Mouse (Mus musculus): ENCODE results near the gene Zfp704. TPM values are rescaled to one million over a fixed set of nuclear protein-coding genes. Genes with fewer than 3 reads are reported as not detected.
"Not testable (repeated sequence)": the region's sequence is repeated elsewhere in the genome, so short reads cannot be mapped to it uniquely, and the experiment has no call there.

Gene Zfp704
- polyA plus RNA-seq, 1 experiment from 2014 or later: 6.0 TPM

GRCm38 (mm10) chr3:9569706-9570105 lies 40.2 kb downstream of the Zfp704 start:
- H3K9me3 ChIP-seq; H3K9ac ChIP-seq; H3K27me3 ChIP-seq (replicated peaks); H3K4me3 ChIP-seq (replicated peaks); H3K36me3 ChIP-seq; ATAC-seq; H3K4me2 ChIP-seq (replicated peaks); H3K27ac ChIP-seq: not testable (repeated sequence)
- peaks cover 10% of the 10 kb centered on the region for H3K4me1 ChIP-seq (replicated peaks)
- 88% methylated on average over 4 of the region's 4 CpGs for WGBS

GRCm38 (mm10) chr3:9568565-9569228 lies 41.2 kb downstream of the Zfp704 start:
- ATAC-seq: no peak
- no peak overlapping the region for H3K4me3 ChIP-seq (replicated peaks)
- WGBS: 63% methylated on average over 10 of the region's 10 CpGs

GRCm38 (mm10) chr3:9567948-9568347 lies 41.9 kb downstream of the Zfp704 start:
- H3K27me3 ChIP-seq (replicated peaks): no peaks in the 10 kb centered on the region
- no peak overlapping the region for H3K27ac ChIP-seq
- no peak overlapping the region for H3K4me2 ChIP-seq (replicated peaks)
- no peaks in the 10 kb centered on the region for H3K9me3 ChIP-seq
- H3K4me3 ChIP-seq (replicated peaks): no peak overlapping the region
- WGBS: 79% methylated on average over 8 of the region's 8 CpGs
- no peaks in the 10 kb centered on the region for H3K4me1 ChIP-seq (replicated peaks)
- no peaks in the 10 kb centered on the region for H3K36me3 ChIP-seq
- no peak for ATAC-seq
- H3K9ac ChIP-seq: no peak overlapping the region

More at GRCm38 (mm10) chr3:9568565-9569228, 41.2 kb downstream of the Zfp704 start:
- H3K9me3 ChIP-seq: no peaks in the 10 kb centered on the region
- no peaks in the 10 kb centered on the region for H3K27me3 ChIP-seq (replicated peaks)
- H3K4me1 ChIP-seq (replicated peaks): 0 out of 2 replicates have a peak, but pooled peaks cover 2% of the 10 kb centered on the region
- H3K9ac ChIP-seq: no peak overlapping the region
- no peak overlapping the region for H3K4me2 ChIP-seq (replicated peaks)
- H3K27ac ChIP-seq: no peak overlapping the region
- no peaks in the 10 kb centered on the region for H3K36me3 ChIP-seq

GRCm38 (mm10) chr3:9566831-9567230 lies 43.1 kb downstream of the Zfp704 start:
- no peaks in the 10 kb centered on the region for H3K36me3 ChIP-seq
- no peak overlapping the region for H3K4me3 ChIP-seq (replicated peaks)
- no peak overlapping the region for H3K27ac ChIP-seq
- H3K9ac ChIP-seq: no peak overlapping the region
- no peak overlapping the region for H3K4me2 ChIP-seq (replicated peaks)
- no peaks in the 10 kb centered on the region for H3K9me3 ChIP-seq
- 93% methylated on average over 3 of the region's 3 CpGs for WGBS
- no peaks in the 10 kb centered on the region for H3K4me1 ChIP-seq (replicated peaks)
- no peak for ATAC-seq
- H3K27me3 ChIP-seq (replicated peaks): no peaks in the 10 kb centered on the region

- ATAC-seq: no peak
- Histone ChIP-seq H3K36me3 (no peaks in the 10 kb centered on the region), H3K4me3 (replicated peaks) (no peak overlapping the region), H3K9ac (no peak overlapping the region), H3K4me2 (replicated peaks) (no peak overlapping the region), H3K27ac (no peak overlapping the region), H3K4me1 (replicated peaks) (no peaks in the 10 kb centered on the region), H3K27me3 (replicated peaks) (no peaks in the 10 kb centered on the region), H3K9me3 (no peaks in the 10 kb centered on the region)
- 81% methylated on average over 7 of the region's 7 CpGs for WGBS
Observed at GRCm38 (mm10) chr3:9563562-9563961, 46.3 kb downstream of the Zfp704 start.

- 80% methylated on average over 11 of the region's 11 CpGs for WGBS
- no peak overlapping the region for H3K4me2 ChIP-seq (replicated peaks)
- ATAC-seq: no peak
- no peaks in the 10 kb centered on the region for H3K27me3 ChIP-seq (replicated peaks)
- no peaks in the 10 kb centered on the region for H3K9me3 ChIP-seq
- H3K9ac ChIP-seq: no peak overlapping the region
- H3K4me3 ChIP-seq (replicated peaks): no peak overlapping the region
- H3K36me3 ChIP-seq: no peaks in the 10 kb centered on the region
- H3K4me1 ChIP-seq (replicated peaks): no peaks in the 10 kb centered on the region
- no peak overlapping the region for H3K27ac ChIP-seq
Observed at GRCm38 (mm10) chr3:9562649-9563328, 47.1 kb downstream of the Zfp704 start.

- Histone ChIP-seq H3K9ac (no peak overlapping the region), H3K36me3 (no peaks in the 10 kb centered on the region), H3K9me3 (no peaks in the 10 kb centered on the region), H3K27me3 (replicated peaks) (no peaks in the 10 kb centered on the region), H3K27ac (no peak overlapping the region), H3K4me2 (replicated peaks) (no peak overlapping the region), H3K4me3 (replicated peaks) (no peak overlapping the region), H3K4me1 (replicated peaks) (no peaks in the 10 kb centered on the region)
- WGBS: 67% methylated on average over 6 of the region's 6 CpGs
- ATAC-seq: no peak
Observed at GRCm38 (mm10) chr3:9557778-9558560, 51.9 kb downstream of the Zfp704 start.

- WGBS: 37% methylated on average over 5 of the region's 5 CpGs
Observed at GRCm38 (mm10) chr3:9556137-9556536, 53.7 kb downstream of the Zfp704 start.

GRCm38 (mm10) chr3:9554916-9555315 lies 55.0 kb downstream of the Zfp704 start:
- ATAC-seq: no peak
- no peak overlapping the region for H3K27ac ChIP-seq
- no peaks in the 10 kb centered on the region for H3K36me3 ChIP-seq
- no peaks in the 10 kb centered on the region for H3K27me3 ChIP-seq (replicated peaks)
- no peak overlapping the region for H3K4me3 ChIP-seq (replicated peaks)
- no peaks in the 10 kb centered on the region for H3K9me3 ChIP-seq
- no peak overlapping the region for H3K4me2 ChIP-seq (replicated peaks)
- WGBS: 92% methylated on average over 6 of the region's 6 CpGs
- H3K4me1 ChIP-seq (replicated peaks): peaks cover 7% of the 10 kb centered on the region
- H3K9ac ChIP-seq: no peak overlapping the region

More at GRCm38 (mm10) chr3:9556137-9556536, 53.7 kb downstream of the Zfp704 start:
- Histone ChIP-seq H3K4me2 (replicated peaks) (no peak overlapping the region), H3K9me3 (no peaks in the 10 kb centered on the region), H3K9ac (no peak overlapping the region), H3K36me3 (no peaks in the 10 kb centered on the region), H3K4me1 (replicated peaks) (peaks cover 7% of the 10 kb centered on the region), H3K27ac (no peak overlapping the region), H3K4me3 (replicated peaks) (no peak overlapping the region), H3K27me3 (replicated peaks) (no peaks in the 10 kb centered on the region)
- no peak for ATAC-seq

GRCm38 (mm10) chr3:9552332-9552731 lies 57.6 kb downstream of the Zfp704 start:
- Histone ChIP-seq H3K4me2 (replicated peaks) (no peak overlapping the region), H3K9me3 (no peaks in the 10 kb centered on the region), H3K4me1 (replicated peaks) (peaks cover 8% of the 10 kb centered on the region), H3K4me3 (replicated peaks) (no peak overlapping the region), H3K27ac (no peak overlapping the region), H3K36me3 (no peaks in the 10 kb centered on the region), H3K9ac (no peak overlapping the region), H3K27me3 (replicated peaks) (no peaks in the 10 kb centered on the region)
- ATAC-seq: peak; percentile 52
- WGBS: 38% methylated on average over 8 of the region's 8 CpGs

- no peaks in the 10 kb centered on the region for H3K36me3 ChIP-seq
- no peaks in the 10 kb centered on the region for H3K27me3 ChIP-seq (replicated peaks)
- no peaks in the 10 kb centered on the region for H3K9me3 ChIP-seq
- H3K27ac ChIP-seq: no peak overlapping the region
- no peak overlapping the region for H3K4me3 ChIP-seq (replicated peaks)
- no peak overlapping the region for H3K4me2 ChIP-seq (replicated peaks)
- H3K9ac ChIP-seq: no peak overlapping the region
- ATAC-seq: no peak
- WGBS: 61% methylated on average over 1 of the region's 1 CpGs
- H3K4me1 ChIP-seq (replicated peaks): peaks cover 17% of the 10 kb centered on the region
Observed at GRCm38 (mm10) chr3:9550930-9551329, 59.0 kb downstream of the Zfp704 start.

GRCm38 (mm10) chr3:9549815-9550214 lies 60.1 kb downstream of the Zfp704 start:
- H3K9me3 ChIP-seq: no peaks in the 10 kb centered on the region

More at GRCm38 (mm10) chr3:9549815-9550214, 60.1 kb downstream of the Zfp704 start:
- no peak overlapping the region for H3K27ac ChIP-seq
- no peaks in the 10 kb centered on the region for H3K36me3 ChIP-seq
- H3K9ac ChIP-seq: no peak overlapping the region
- no peaks in the 10 kb centered on the region for H3K27me3 ChIP-seq (replicated peaks)
- 65% methylated on average over 5 of the region's 5 CpGs for WGBS
- H3K4me1 ChIP-seq (replicated peaks): peaks cover 17% of the 10 kb centered on the region
- no peak overlapping the region for H3K4me2 ChIP-seq (replicated peaks)
- no peak for ATAC-seq
- no peak overlapping the region for H3K4me3 ChIP-seq (replicated peaks)
